ENCODE assay signal across 8 mouse cellular contexts in genomic region chr3:51778738-51779592, GRCm38 (mm10).
A peak's percentile ranks its signal among the peaks of the same experiment; 100 is the strongest.
DNase-seq lines count a peak whose midpoint lies in the region; ATAC-seq and TF ChIP-seq lines count a peak whose summit lies in the region.

No protein-coding gene starts in this region.

- peak overlapping the region; percentile 61; the same call in 1 of the 2 replicates for H3K27ac ChIP-seq in kidney, postnatal 0 days
- peak overlapping the region; percentile 56 for H3K27ac ChIP-seq in neural tube, embryonic 11.5 days (ENCODE audit: low read depth, low read length)

- WGBS in kidney, postnatal 0 days, result 13% methylated on average over 16 of the region's 16 CpGs
- WGBS in neural tube, embryonic 11.5 days, result 19% methylated on average over 16 of the region's 16 CpGs

- no peak for DNase-seq in frontal cortex, postnatal 25 days (ENCODE audit: low spot score in 2 of 2)
- DNase-seq in cerebellum, postnatal 14 days, result peak; percentile 72 to 76
- peak; percentile 45 for DNase-seq in gastrocnemius, postnatal 10 days
- DNase-seq in kidney, postnatal 0 days (ENCODE audit: low spot score), result peak; percentile 92
- peak; percentile 51 for DNase-seq in neural tube, embryonic 11.5 days (ENCODE audit: low spot score)
- no peak for DNase-seq in natural killer cell, adult 2 months (ENCODE audit: low spot score in 2 of 2)
- no peak for DNase-seq in thymus, postnatal 0 days (ENCODE audit: low spot score)

- no peaks in the 10 kb centered on the region for H3K9me3 ChIP-seq in kidney, postnatal 0 days (replicated peaks; ENCODE audit: low read length)
- no peaks in the 10 kb centered on the region for H3K9me3 ChIP-seq in neural tube, embryonic 11.5 days (ENCODE audit: control insufficient read depth, low read length)

- no peaks in the 10 kb centered on the region for H3K27me3 ChIP-seq in kidney, postnatal 0 days (ENCODE audit: insufficient read depth, low read length)
- H3K27me3 ChIP-seq in neural tube, embryonic 11.5 days (ENCODE audit: control insufficient read depth, insufficient read depth, low read length), result no peaks in the 10 kb centered on the region

- peak; percentile 76 for ATAC-seq in frontal cortex, adult (ENCODE audit: low TSS enrichment)
- peak; percentile 69 for ATAC-seq in kidney, postnatal 0 days (replicated peaks; ENCODE audit: low FRiP score, low read depth)
- peak; percentile 75 for ATAC-seq in neural tube, embryonic 11.5 days (ENCODE audit: insufficient read depth, low FRiP score, low TSS enrichment)

- H3K4me3 ChIP-seq in kidney, postnatal 0 days (replicated peaks; ENCODE audit: low read depth, low read length), result no peak overlapping the region
- H3K4me3 ChIP-seq in neural tube, embryonic 11.5 days (ENCODE audit: low read depth, low read length), result no peak overlapping the region

- TF ChIP-seq CTCF in kidney, postnatal 0 days (IDR thresholded peaks at IDR 0.05; ENCODE audit: low read depth), result peak; percentile 17; the same call in 1 of the 2 replicates

- H3K36me3 ChIP-seq in kidney, postnatal 0 days (ENCODE audit: insufficient read depth, low read length), result no peaks in the 10 kb centered on the region
- H3K36me3 ChIP-seq in neural tube, embryonic 11.5 days (ENCODE audit: control insufficient read depth, insufficient read depth, low read length), result no peaks in the 10 kb centered on the region

- H3K4me2 ChIP-seq in kidney, postnatal 0 days (ENCODE audit: low read length), result no peak overlapping the region
- peak overlapping the region; percentile 6; the same call in 1 of the 2 replicates for H3K4me2 ChIP-seq in neural tube, embryonic 11.5 days (ENCODE audit: low read depth)

- H3K9ac ChIP-seq in kidney, postnatal 0 days (ENCODE audit: low read depth, low read length), result no peak overlapping the region
- peak overlapping the region; percentile 23; the same call in 1 of the 2 replicates for H3K9ac ChIP-seq in neural tube, embryonic 11.5 days (ENCODE audit: low read length)

- H3K4me1 ChIP-seq in kidney, postnatal 0 days (replicated peaks; ENCODE audit: insufficient read depth, low read length), result peaks cover 14% of the 10 kb centered on the region
- H3K4me1 ChIP-seq in neural tube, embryonic 11.5 days (ENCODE audit: control insufficient read depth, insufficient read depth, low read length), result peaks cover 20% of the 10 kb centered on the region

Comparison
In these comparisons a context has a peak if more than half of its experiments do, and no peak if none do; other contexts are left out.
1. DNase-seq: peak in cerebellum, postnatal 14 days (2 of 2), gastrocnemius, postnatal 10 days (single experiment), kidney, postnatal 0 days (single experiment) and neural tube, embryonic 11.5 days (single experiment); none in frontal cortex, postnatal 25 days (0 of 2), natural killer cell, adult 2 months (0 of 2) and thymus, postnatal 0 days (single experiment).
2. Peak in every context shown above with its lines, with median percentiles within 50 percentile points of each other: ATAC-seq.